Mouse (Mus musculus): ENCODE measurements around the gene Eif4a2.

The Eif4a2 gene

GRCm38 (mm10) chr16:23140911-23141310 lies 33.7 kb downstream of the Eif4a2 start:
- DNase-seq (ENCODE audit: low spot score): no peak

- no peak for DNase-seq (ENCODE audit: low spot score)
These were observed 37.1 kb downstream of the Eif4a2 start for GRCm38 (mm10) chr16:23144326-23144725.

DNA sequence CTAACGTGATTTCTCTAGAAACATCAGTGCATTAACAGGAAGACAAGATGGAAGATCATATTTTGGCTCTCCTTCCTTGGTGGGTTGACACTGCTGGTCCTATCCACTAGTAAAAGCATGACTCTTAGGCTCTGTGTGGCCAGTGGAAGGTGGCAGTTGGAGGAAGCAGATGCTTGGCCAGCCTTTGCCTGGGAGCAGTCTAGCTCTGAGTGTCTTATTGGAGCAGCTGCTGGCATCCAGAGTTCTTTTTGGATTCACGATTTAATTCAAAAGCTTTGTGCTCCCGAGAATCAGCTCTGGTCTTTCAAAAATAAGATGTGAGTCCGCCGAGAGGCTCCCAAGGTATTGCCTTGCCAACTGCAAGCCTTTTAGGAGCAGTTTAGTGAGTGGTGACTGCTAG lies 38.0 kb downstream of the Eif4a2 start:
- DNase-seq (ENCODE audit: low spot score): no peak

- DNase-seq (ENCODE audit: low spot score): no peak
These were observed 39.0 kb downstream of the Eif4a2 start, which contains the start of gene Adipoq for GRCm38 (mm10) chr16:23146280-23146679. TSS of gene Adipoq (plus strand) at chr16:23146536.

DNA sequence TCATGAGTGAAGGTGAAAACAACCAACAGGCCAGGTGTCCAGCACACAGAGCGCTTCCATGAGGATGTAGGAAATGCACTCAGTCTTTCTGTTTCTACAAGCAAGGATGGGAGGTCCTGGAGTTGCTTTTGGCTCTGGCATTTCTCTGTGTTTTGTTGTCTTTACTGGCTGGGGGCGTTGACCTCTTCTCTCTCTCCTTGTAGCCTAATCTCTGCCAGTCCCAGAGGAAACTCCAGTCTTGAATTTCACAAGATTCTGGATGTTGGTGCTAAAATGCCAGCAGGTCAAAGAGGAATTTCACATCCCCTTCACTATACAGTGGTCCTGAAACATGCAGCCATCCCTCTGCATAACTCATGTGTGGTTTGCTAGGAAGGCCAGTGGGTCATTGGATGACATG lies 41.7 kb downstream of the Eif4a2 start:
- DNase-seq (ENCODE audit: low spot score): no peak

DNA sequence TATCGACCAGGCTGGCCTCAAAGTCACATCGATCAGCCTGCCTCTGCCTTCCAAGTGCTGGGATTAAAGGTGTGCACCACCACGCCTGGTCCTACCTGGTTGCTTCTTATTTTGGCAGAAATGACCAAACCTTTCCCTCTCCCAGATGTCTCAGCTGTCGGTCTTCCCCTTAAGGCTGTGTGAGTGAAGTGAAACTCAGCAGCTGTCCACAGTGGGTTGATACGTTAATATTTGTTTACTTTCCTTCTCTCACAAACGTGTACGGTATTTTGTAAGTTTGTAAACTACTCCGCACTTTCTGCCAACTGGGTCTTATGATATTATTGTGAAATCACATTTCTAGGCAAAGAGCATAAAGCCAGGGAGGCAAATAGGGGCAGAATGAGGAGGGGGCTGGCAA lies 42.2 kb downstream of the Eif4a2 start:
- DNase-seq (ENCODE audit: low spot score): no peak

GRCm38 (mm10) chr16:23151423-23151822 lies 44.2 kb downstream of the Eif4a2 start:
- no peak for DNase-seq (ENCODE audit: low spot score)

- DNase-seq (ENCODE audit: low spot score): no peak
These were observed 47.0 kb downstream of the Eif4a2 start for GRCm38 (mm10) chr16:23154261-23154660.

DNA sequence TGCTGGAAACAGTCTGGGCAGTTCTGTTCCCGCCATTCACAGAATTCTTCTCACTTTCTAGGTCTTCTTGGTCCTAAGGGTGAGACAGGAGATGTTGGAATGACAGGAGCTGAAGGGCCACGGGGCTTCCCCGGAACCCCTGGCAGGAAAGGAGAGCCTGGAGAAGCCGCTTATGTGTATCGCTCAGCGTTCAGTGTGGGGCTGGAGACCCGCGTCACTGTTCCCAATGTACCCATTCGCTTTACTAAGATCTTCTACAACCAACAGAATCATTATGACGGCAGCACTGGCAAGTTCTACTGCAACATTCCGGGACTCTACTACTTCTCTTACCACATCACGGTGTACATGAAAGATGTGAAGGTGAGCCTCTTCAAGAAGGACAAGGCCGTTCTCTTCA lies 49.8 kb downstream of the Eif4a2 start:
- DNase-seq (ENCODE audit: low spot score): no peak

GRCm38 (mm10) chr16:23158292-23158691 lies 51.0 kb downstream of the Eif4a2 start:
- DNase-seq (ENCODE audit: low spot score): no peak

DNA sequence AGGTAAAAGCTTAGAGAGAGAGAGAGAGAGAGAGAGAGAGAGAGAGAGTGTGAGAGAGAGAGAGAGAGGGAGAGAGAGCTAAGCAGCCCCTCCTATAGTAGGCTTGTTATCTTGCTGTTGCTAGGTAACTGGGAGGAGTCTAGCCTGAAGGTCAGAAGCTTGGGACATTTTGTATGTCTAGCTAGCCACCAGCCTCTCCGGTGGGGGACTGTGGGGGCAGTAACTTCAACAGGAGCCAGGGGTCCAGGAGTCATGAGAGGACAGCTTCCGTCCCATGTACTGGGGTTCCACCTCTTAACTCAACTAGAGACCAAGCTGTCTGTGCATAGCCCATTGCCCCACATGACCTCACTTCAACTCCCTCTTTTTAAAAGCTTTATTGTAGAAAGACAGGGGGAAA lies 51.7 kb downstream of the Eif4a2 start:
- DNase-seq (ENCODE audit: low spot score): no peak

DNA sequence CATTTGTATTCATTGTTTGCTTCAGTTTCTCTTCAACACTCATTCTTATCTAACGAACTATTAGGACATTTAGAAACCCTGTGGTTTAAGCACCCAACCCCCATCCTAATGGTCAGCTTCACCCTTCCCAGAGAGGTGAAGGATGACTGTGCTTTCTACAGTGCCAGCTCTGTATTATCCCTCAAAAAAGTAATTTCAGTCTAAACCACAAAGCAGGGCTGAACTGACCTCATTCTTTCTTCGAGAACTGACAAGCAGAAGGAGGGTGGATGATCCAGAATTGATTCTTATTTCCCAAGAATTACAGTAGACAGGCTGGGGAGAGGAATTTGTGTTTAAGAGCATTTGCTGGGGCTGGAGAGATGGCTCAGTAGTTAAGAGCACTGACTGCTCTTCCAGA lies 52.5 kb downstream of the Eif4a2 start:
- DNase-seq (ENCODE audit: low spot score): no peak

DNA sequence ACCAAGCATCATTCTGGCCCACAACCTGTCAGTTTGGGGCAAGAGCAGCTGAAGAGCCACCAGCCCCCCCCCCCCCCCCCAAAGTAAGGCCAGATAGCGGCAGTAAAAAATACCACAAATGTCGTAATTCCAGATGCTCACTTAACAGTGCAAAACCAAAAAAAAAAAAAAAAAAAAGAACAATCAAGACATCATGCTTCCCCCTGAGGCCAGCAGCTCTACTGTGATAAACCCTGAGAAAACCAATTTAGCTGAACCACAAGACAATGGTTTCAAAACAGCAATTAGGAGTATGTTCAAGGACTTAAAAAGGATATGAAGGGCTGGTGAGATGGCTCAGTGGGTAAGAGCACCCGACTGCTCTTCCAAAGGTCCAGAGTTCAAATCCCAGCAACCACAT lies 54.9 kb downstream of the Eif4a2 start:
- no peak for DNase-seq (ENCODE audit: low spot score)
